Mouse (Mus musculus): ENCODE results near the gene Prr5l.

Gene Prr5l

DNA sequence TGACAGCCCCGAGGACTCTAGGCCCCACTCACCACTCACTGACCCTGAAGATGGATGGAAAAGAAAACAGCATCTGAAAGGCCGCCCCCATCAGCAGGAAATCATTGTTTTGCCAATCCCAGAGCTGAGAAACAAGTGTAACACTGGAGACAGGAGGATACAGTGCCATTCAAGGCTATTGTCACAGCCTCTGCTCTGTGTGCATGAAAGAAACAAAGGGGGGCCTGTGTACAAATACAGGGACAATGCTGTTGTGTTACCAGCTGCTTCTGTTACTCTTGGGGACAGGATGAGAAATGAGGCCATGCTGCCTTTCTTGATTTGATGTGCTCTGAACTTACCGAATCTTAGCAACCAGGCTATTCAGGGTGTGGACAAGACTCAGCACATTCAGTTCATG lies at the start of gene Prr5l:
TSS of gene Prr5l (minus strand) at position 30 of the 400 bp plus-strand sequence.
- 51% methylated on average over 3 of the region's 3 CpGs for WGBS

DNA sequence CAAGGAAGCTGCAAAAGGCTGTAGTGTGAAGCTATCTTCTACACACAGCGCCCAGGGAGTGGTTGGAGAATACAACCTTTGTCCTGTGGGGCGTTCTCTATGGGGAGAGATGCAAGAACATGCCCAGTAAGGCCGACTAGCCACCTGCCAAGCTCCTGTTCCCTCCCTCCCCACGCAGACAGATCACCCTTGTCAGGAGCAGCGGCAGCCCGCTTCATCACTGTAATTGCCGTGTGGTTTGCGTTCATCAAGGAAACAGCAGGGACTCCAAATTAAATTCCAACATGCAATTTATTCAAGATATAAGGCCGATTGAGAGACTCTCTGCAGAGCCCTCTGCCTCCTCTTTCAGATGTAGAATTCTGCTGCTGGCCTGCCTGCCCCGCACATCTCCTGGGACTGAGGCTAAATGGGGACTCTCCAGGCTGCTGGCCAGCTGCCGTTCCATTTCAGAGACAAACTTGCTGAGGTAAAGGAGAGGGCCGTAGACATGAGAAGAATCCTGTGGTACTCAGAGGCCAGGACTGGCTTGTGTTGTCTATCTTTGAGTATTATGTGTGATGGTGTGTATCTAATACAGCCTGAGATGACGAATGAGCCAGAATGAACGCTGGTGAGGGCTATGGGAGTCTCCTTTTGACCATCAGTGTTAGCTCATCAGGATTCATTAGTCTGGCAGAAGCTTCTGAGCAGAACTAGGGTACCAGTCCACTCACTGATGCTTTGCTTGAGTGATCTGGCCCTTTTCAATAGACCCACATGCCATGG lies 49.5 kb upstream of the Prr5l start:
- WGBS, result 60% methylated on average over 14 of the region's 14 CpGs

DNA sequence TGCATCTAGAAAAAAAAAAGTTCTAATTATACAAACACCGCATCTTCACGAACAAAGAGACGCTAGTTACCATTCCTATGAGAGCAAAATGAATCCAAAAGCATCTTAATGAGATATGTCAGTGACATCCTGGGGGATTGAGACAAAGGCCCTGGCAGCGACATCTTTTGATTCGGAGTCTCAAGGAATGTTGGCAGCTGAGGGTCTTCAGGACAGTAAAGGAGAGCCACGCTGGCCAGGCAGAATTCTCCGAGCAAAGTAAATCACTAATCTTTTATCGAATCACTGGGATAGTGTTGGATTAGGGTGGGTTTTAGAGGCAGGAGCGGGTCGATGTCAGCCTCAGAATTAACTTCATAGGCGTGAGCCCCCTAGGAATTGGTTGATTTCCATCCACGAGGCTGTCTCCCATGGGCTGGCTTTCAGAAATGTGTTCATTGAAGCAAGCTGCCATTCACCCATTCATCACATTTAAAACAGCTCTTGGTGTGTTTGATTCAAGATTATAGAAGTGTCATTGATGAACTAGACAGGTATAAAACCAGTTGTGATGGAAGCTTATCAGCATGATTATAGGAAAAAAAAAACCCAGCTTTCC lies 42.9 kb upstream of the Prr5l start:
- WGBS, result 72% methylated on average over 12 of the region's 12 CpGs

DNA sequence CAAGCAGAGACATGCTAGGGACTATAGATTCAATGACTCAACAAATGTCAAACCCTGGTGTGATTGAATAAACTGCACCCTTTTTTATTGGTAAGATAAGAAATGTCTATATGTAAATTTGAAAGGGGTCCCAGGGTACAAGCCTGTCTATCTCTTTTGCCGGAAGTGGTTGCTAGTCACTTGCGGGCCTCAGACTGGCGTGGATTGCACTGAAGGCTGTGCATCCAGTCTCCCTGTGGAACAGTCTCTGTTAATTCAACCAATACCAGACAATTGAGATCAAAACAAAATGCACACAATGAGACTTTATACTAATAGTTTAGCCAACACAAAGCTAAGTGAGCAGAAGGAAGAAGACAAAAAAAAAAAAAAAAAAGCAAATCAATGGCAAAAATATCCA lies 42.4 kb upstream of the Prr5l start:
- 84% methylated on average over 3 of the region's 3 CpGs for WGBS

DNA sequence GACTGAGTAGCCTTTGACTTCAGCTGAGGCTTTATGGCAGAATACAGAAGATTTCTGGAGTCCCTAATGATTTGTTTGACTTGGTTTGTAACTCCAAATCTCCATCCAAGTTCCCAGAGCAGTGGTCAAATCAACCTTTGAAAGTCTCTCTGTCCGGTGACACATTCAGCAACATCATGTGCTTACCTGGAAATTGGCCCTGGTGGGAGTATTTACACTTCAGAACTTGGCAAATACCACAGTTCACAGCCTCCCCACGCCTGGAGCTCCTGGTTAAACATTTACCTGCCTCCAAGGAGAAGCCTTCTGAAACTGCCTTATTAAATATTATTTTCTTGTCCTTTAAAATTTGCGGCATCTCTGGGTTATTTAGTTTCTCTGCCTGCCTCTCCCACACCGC lies 40.4 kb upstream of the Prr5l start:
- WGBS, result 88% methylated on average over 4 of the region's 4 CpGs

DNA sequence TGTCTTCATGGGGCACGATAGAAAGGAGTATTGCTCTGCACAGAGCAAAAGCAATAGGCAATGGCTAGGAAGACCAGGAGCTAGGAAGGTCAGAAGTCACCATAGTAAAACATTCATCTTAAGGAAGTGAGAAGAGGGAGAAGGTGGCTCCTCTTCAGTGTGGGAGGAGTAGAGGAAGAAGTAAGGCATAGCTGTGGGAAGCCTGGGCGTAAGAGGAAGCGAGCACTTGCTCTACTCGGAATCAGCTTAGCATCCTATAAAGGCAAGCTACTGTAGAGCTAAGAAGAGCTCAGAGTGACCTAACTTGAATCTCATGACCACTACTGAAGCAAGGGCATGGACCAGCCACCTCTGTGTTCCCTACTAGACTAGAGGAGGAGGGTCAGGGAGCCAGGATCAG lies 39.5 kb upstream of the Prr5l start:
- 88% methylated on average over 4 of the region's 4 CpGs for WGBS

DNA sequence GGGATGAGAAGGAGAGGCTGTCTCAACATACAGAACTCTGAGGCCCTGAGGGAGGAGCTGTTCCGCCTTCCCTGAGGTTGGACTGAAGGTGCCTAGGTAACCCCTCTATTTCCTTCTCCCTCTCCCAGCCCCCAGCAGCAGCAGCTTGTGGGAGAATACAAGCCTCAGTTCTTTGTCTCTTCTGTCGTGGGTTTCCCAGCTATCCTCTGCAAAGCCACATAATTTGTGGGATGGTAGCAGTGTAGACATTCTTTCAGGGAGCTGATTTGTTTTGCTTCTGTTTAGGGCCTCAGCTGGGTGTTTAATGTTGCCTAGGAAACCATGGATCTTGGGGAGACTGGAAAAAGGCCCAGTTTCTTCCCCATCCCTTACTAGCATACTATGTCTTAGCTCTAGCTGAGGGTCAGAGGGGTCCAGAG lies 37.3 kb upstream of the Prr5l start:
- WGBS, result 57% methylated on average over 2 of the region's 2 CpGs

DNA sequence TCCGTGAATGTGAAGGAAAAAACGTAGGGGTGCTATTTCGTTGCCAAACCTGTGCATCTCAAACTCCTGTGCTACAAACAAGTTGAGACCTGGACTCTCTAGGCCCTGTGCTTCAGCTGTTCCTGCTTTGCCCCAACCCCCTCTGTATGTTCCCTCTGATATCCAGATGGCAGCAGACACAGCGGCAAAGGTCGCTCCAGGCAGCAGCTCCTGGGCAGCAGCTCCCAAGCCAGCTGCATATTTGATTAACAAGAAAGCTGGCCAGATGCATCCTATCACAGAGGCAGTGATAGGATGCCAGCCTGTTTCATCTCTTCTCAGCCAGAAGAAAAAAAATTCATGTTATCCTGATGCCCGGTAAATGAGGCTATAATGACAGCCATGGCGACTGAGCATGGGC lies 35.7 kb upstream of the Prr5l start:
- 86% methylated on average over 7 of the region's 7 CpGs for WGBS

DNA sequence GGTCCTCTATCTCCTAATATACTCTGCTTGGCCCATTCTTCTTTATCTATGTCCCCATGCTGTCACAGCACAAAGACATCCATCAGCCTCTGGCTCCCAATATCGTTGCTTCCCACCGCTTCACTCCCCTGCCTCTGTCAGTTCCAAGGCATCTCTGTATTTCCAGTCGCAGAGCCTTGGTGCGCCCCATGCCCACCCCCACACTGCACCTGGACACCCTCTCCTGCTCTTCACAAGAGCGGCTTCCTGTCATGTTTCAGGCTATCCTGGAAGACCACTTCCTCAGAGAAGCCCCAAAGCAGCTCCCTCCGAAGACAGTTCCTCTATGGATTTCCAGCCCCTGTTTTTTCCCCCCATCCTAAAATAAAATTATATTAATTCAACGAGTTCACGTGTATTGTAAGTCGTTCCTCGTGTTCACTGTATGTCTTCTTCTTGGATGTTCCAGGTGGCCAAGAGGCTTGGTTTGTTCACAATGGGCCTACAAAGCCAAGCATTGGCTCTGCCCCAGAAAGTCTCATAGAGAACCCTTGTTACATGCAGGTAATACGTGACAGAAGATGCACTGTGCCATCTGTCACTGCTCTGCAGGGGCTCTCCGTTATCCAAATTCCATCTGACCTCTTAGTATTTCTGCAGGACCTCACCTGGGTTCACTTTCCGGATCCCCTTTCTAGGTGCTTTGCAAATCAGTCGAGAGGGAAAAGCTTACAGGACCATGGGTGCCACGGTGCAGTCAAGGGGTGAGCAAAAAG lies 26.7 kb upstream of the Prr5l start:
- WGBS, result 81% methylated on average over 15 of the region's 15 CpGs

DNA sequence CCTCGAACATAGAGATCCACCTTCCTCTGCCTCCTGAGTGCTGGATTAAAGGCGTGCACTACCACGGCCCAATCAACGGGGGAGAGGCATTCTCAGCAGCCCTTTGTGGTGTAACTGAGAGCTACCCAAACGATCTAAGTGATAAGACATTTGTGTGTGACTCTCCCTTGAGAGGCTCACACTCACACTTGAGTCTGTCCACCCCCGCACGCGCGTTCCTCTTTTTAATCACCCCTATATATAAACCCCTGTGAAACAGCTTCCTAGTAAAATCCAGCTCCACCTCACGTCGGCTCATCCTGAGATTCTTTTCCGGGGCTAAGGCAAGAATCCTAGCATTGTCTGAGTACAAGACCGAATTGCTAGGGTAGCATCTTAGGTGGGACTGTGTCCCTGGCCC lies 25.9 kb upstream of the Prr5l start:
- whole genome bisulfite sequencing, result 50% methylated on average over 13 of the region's 13 CpGs

DNA sequence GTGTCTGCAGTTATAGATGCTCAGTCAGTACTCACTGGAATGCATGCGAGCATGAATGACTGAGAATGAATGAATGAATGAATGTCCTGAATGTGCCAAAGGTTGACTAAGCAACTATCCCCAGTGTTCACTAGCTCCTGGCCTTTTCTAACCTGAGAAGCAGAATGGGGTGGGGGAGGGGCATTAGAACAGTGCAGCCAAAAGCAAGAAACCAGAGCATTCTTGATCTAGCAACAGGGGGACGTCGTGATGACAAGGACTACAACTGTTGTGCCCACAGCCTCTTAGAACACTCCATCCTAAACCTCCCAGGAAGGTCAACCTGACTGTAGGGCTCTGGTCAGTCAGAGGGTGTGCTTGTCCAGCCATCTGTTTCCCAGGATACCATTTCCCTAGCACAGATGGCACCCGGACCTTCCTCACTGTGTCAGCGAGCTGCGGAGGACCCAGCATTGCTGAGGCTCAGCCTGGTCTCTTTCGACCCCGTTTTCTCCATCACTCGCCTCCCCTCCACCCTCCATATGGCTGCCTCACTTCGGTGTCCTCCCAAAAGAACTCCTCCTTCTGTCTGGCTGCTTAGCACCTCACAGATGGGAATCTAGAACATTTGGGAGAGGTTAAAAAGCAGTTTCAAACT lies 24.7 kb upstream of the Prr5l start:
- 63% methylated on average over 10 of the region's 10 CpGs for WGBS

DNA sequence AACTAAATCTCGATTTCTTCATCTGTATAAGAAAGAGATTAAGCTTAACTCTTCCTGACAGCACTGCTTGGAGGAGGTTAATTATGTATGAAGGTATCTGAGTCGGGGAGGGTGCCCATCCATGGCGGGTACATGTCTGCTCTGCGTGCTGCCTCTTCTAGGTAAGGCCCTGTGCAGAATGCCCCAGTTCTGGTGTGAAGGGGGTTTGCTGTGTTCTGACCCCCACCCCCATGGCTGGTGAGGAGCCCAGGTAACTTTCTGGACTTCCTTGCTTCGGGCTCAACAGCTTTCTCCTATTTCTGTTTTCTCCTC lies 23.5 kb upstream of the Prr5l start:
- WGBS, result 53% methylated on average over 5 of the region's 5 CpGs

DNA sequence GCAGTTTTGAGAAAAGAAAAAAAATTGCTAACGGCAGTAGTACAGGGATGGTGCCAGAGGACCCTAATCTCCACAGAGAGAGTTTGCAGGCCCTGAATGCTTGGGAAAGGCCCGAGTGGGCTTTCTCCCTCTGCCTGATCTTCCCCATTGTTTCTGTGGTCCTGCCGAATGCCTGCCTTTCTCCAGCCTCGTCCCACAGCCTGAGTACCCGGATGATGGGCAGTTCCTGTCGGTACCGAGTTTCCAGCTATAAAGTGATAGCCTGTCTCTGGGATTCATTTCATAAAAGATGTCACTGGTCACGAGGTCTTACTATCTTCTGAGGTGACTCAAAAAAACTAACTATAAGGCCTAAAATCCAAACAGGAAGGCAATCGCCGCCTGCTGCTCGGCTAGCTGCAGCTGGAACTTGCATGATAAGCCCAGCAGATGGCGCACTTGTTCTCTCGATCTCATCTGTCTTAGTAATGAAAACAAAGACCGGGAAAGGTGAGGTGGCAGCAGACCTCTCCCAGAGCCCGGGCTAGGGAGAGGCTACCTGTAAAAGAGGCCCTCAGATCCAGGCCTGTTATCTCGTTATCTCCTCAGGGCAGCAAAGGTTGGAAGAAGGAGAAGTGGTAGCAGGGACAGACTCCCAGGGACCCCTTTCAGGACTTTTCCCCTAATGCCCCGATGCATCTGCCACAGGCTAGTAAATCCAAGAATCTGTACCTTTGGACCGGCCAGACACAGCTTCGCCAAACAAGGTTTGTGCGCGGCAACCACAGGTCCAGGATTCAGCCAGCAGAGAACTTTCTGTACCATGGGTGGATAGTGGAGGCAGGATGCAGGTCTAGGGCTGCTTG lies 22.9 kb upstream of the Prr5l start:
- 22% methylated on average over 21 of the region's 21 CpGs for WGBS

DNA sequence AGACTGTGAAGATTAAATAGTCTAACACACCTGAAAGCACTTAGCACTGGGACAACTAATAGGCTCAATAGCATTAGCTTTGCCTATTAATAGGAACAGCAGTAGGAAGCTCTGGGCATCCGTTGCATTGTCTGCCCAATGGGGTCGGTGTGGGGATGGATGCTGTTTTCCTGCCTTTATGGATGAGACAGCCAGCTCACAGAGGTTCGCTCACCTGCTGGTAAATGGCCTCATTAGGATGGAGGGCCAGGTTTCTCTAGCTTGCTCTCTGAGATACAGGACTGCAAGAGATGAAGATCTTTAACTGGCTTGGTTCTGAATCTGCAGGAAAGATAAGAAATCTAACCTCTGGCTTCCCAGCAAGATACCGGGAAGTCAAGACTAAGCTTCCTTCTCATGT lies 19.4 kb upstream of the Prr5l start:
- 84% methylated on average over 4 of the region's 4 CpGs for WGBS

DNA sequence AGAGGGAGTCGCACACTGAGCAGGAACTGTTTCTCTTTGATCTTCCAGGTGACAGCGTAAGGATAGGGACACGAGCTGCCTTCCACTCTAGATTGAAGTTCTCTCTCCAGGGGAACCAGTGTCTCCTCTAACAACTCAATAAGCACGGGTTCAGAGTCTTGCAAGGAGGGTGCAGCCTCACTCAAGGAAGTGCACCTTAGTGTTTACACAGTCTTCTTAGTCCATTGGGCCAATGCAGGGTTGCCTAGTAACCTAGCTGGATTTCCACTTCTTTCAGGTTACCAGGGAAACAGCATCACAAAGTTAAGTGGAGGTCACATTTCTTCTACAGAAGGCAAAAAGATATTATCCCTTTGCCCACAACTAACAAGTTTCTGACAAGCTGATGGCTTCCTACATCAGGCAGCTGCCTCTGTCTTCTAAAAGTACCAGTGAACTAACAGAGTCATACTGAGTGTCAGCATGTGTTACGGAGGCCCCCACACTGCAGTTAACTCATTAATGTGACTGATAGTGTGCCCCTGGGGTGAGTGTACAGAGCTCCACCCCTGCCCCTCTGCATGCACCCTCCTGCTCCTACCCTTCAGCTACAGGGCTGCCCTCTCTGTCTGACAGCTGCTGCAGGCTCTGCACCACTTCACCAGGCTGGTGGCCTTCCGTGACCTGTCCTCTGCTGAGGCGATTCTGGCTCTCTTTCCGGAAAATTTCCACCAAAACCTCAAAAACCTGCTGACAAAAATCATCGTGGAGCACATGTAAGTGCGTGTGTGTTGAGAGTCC lies 13.8 kb upstream of the Prr5l start:
- 82% methylated on average over 10 of the region's 10 CpGs for WGBS

DNA sequence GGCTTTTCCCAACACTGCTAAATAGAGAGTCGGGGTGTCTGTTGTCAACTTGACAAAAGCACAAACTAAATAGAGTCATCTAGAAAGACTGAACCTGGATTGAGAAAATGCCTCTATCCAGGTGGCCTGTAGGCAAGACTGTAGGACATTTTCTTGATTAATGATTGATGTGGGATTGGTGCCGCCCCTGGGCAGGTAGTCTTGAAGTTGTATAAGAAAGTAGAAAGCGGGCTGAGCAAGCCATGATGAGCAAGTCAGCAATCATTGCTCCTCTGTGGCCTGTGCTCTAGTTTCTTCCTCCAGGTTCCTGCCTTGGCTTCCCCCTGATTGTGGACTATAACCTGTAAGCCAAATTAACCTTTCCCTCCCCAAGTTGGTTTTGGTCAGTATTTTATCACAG lies 11.3 kb upstream of the Prr5l start:
- over 99% methylated on average over 3 of the region's 3 CpGs for WGBS

DNA sequence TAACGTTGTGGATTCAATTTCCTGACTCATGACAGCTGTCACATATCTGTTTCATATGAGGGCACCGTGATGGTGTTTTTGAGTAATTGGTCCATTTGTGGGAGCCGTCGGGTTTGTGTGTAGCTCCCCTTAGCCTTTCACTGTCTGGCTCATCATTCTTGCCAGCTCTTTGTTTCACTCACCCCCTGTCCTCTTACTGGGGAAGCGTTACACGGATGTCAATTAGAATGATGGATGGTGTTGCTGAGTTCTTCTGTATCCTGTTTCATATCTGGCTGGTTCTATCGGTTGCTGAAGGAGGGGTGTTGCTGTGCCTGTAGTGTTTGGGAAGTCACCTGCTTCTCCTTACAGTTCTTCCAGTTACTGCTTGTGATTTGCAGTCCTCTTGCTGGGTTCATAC lies 8.3 kb upstream of the Prr5l start:
- WGBS, result 55% methylated on average over 7 of the region's 7 CpGs

DNA sequence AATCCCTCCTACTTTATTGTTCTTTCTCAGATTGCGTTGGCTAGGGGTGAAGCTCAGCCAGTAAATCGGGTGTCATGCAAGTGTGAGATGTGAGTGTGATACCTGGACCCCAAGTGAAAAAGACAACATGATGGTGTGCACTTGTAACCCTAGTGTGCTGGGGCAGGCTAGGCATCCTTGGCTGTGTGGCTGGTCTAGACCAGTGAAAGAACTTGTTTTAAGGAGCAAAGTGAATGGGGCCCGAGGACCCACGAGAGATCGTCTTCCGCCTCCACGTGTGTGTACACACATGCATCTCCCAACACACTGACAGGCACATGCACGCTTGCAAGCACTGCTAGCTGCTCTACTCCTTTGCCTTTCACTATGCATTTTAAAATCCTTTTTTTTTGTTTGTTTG lies 6.1 kb upstream of the Prr5l start:
- WGBS, result 91% methylated on average over 8 of the region's 8 CpGs

DNA sequence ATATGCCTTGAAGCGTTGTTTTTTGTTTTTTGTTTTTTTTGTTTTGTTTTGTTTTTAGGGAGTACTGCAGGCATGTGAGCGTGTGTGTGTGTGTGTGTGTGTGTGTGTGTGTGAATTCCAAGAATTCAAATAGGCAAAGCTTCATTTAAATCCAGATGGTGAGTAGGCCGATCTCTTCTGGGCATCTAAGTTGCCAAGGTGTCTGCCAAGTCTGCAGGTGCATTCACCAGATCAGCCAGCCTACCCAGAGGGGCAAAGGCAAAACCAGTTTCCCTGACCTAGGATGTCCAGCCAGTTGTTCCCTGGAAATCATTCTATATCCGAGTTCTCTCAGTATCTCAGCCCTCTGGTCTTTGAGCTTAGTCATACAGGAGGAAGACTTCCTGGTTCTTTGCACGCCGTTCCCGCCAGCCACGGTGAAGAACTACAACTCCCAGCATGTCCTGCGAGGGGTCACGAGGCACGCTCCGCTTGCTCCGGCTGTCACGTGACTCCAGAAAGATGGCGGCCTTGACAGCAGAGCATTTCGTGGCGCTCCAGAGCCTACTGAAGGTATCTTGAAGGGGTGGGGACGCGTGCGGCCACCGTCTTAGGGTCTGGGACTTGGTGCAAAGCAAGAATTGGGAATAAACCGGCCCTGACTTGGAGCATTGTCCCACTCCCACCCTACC lies 3.1 kb upstream of the Prr5l start, which contains the start of gene Commd9:
TSS of gene Commd9 (plus strand) at position 480 of the 671 bp plus-strand sequence.
- 7% methylated on average over 22 of the region's 22 CpGs for WGBS

DNA sequence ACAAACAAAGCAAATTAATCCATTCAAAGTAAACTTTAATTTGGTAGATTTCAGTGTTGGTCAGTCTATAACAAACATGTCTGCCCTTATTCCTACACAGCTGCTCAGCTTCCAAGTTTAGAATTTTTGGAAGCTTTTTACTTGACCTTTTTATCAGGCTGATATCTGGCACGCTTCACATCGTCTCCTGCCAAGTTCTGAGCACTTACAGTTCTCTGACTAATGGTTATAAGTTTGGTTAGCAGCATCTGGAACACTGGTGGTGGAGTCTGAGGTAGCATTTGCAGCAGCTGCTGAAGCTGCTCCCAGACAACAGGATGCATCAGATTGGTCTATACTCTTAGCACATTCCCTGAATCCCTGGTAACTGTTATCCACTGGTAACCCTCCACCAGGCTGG lies 1.5 kb upstream of the Prr5l start:
- WGBS, result 68% methylated on average over 2 of the region's 2 CpGs
